Mouse (Mus musculus): ENCODE results near the gene Cdh13. TPM values are rescaled to one million over a fixed set of nuclear protein-coding genes. Genes with fewer than 3 reads are reported as not detected.
A peak's percentile ranks its signal among the peaks of the same experiment; 100 is the strongest.

The Cdh13 gene
- polyA plus RNA-seq, 1 experiment from 2014 or later: 101 TPM

DNA sequence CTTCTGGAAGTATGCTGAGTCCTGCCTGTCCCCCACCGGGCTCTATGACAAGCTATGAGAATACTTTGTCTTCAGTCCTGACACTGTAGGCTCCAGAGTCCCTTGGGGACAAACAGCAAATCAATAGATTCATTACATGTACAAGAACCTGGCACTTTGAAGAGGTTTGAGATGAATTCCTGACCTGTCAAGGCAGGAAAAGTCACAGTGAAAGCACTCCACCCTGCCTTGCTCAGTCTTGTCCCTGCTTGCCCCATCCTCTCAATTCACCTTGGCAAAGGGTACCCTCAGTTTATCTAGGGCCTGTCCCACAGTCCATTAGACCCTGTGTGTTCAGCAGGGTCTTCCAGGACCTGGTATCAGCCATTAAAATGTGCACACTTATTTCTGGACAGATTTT lies 11.0 kb upstream of the Cdh13 start:
- no peak overlapping the region for H3K9ac ChIP-seq (ENCODE audit: low read length)
- WGBS: 100% methylated on average over 1 of the region's 1 CpGs
- no peak overlapping the region for H3K4me3 ChIP-seq (ENCODE audit: low read depth, low read length)
- peaks cover 18% of the 10 kb centered on the region for H3K4me1 ChIP-seq (ENCODE audit: control insufficient read depth, insufficient read depth, low read length)
- H3K4me2 ChIP-seq (ENCODE audit: low read length): no peak overlapping the region
- ATAC-seq (no peak), DNase-seq (ENCODE audit: low spot score) (no peak)
- no peaks in the 10 kb centered on the region for H3K9me3 ChIP-seq (replicated peaks; ENCODE audit: control insufficient read depth, low read length)
- H3K27ac ChIP-seq (ENCODE audit: low read depth, low read length): no peak overlapping the region
- no peaks in the 10 kb centered on the region for H3K27me3 ChIP-seq (replicated peaks; ENCODE audit: control insufficient read depth, insufficient read depth, low read length)
- no peaks in the 10 kb centered on the region for H3K36me3 ChIP-seq (ENCODE audit: control insufficient read depth, insufficient read depth, low read length)

DNA sequence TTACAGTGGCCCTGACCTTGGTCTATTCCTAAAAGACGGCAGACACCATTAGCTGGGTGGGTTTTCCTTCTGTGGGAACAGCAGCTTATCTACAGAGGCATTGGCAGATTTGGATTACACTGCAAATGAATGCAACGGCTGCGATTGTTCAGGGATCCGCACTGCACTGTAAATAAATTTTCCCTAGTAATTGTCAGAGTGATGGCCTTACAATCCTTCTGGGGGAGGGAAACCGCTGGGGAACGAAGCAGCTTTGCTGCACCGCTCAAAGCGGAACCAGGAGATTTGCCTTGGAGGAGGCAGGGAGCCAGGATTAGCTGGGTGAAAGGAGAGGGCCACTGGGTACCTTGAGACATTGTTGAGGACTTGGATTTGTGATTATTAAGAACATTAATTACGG lies 9.3 kb upstream of the Cdh13 start:
- H3K27ac ChIP-seq (ENCODE audit: low read depth, low read length): no peak overlapping the region
- no peaks in the 10 kb centered on the region for H3K9me3 ChIP-seq (replicated peaks; ENCODE audit: control insufficient read depth, low read length)
- no peak overlapping the region for H3K4me3 ChIP-seq (ENCODE audit: low read depth, low read length)
- ATAC-seq (no peak), DNase-seq (ENCODE audit: low spot score) (peak; percentile 36)
- H3K9ac ChIP-seq (ENCODE audit: low read length): no peak overlapping the region
- no peaks in the 10 kb centered on the region for H3K36me3 ChIP-seq (ENCODE audit: control insufficient read depth, insufficient read depth, low read length)
- peaks cover 18% of the 10 kb centered on the region for H3K4me1 ChIP-seq (ENCODE audit: control insufficient read depth, insufficient read depth, low read length)
- no peaks in the 10 kb centered on the region for H3K27me3 ChIP-seq (replicated peaks; ENCODE audit: control insufficient read depth, insufficient read depth, low read length)
- WGBS: 34% methylated on average over 9 of the region's 9 CpGs
- no peak overlapping the region for H3K4me2 ChIP-seq (ENCODE audit: low read length)

DNA sequence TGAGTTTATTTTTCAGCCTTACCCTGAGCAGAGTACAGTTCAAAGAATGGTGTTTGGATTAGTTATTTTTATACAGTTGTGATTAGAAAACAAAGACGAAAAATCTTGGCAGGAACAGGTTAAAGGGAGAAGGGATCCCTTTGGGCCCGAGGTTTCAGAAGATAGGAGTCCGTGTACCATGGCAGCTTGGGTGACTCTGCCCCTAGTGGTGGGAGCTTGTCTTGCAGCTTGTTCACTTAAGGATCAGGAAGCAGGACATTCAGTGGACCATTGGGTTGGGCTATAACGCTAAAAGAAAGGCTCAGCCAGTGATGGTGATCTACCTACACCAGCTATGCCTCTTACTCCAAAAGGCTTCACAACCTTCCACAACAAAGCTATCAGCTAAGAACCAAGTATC lies 8.8 kb upstream of the Cdh13 start:
- H3K27me3 ChIP-seq (replicated peaks; ENCODE audit: control insufficient read depth, insufficient read depth, low read length): no peaks in the 10 kb centered on the region
- DNase-seq (ENCODE audit: low spot score): peak; percentile 84
- 10% methylated on average over 4 of the region's 4 CpGs for WGBS
- peaks cover 18% of the 10 kb centered on the region for H3K4me1 ChIP-seq (ENCODE audit: control insufficient read depth, insufficient read depth, low read length)
- no peak overlapping the region for H3K4me2 ChIP-seq (ENCODE audit: low read length)
- no peaks in the 10 kb centered on the region for H3K36me3 ChIP-seq (ENCODE audit: control insufficient read depth, insufficient read depth, low read length)
- no peak overlapping the region for H3K4me3 ChIP-seq (ENCODE audit: low read depth, low read length)
- no peak overlapping the region for H3K27ac ChIP-seq (ENCODE audit: low read depth, low read length)
- no peaks in the 10 kb centered on the region for H3K9me3 ChIP-seq (replicated peaks; ENCODE audit: control insufficient read depth, low read length)
- ATAC-seq: no peak
- no peak overlapping the region for H3K9ac ChIP-seq (ENCODE audit: low read length)

DNA sequence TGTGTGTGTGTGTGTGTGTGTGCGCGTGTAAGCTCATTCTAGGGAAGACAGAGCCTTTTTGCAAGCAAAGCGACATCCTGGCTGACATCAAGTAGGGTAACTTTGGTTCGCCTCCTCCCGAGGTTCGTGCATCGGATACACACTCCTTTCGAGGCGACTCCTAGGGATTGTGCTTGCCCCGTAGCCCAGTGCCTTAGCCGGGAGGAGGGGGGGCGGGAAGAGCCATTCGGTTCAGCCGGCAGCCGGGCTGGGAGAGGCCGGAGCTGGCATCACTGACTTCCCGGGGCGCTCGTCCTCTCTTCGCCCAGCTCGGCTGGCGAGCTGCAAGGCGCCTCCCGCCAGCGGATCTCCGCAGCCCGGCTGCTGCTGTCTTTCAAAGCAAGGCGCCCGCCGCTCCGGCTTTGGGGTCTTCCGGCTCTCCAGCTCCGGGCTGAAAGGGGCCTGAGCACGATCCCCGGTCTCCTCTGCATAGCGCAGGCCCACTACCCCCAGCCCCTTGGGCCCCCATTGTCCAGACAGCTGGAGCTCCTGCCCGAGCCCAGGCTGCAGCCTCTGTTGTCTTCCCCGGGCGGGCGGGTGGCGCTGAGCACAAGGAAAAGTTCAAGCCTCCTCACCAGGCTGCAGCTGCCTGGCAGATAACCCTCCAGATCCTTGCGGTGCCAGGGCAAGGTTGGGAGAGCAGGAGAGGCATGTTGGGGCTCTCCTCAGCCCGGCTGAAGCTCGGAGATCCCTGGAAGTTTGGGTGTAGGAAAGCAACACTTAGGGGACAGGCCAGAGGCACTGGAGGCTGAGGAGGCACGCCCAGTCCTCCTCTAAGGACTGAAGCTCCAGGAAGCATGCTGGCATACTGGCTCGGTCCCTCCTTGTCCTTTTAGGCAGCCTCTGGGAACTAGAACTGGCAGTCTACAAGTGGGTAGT lies 838 bp downstream of the Cdh13 start:
- 1% methylated on average over 45 of the region's 46 CpGs for WGBS
- no peaks in the 10 kb centered on the region for H3K9me3 ChIP-seq (replicated peaks; ENCODE audit: control insufficient read depth, low read length)
- ATAC-seq (peak; percentile 64), DNase-seq (ENCODE audit: low spot score) (peak; percentile 65)
- H3K9ac ChIP-seq (ENCODE audit: low read length): peak overlapping the region; percentile 84
- H3K4me3 ChIP-seq (ENCODE audit: low read depth, low read length): peak overlapping the region; percentile 51
- no peaks in the 10 kb centered on the region for H3K36me3 ChIP-seq (ENCODE audit: control insufficient read depth, insufficient read depth, low read length)
- H3K27ac ChIP-seq (ENCODE audit: low read depth, low read length): peak overlapping the region; percentile 65; the same call in 1 of the 2 replicates
- no peaks in the 10 kb centered on the region for H3K27me3 ChIP-seq (replicated peaks; ENCODE audit: control insufficient read depth, insufficient read depth, low read length)
- peak overlapping the region; percentile 90 for H3K4me2 ChIP-seq (ENCODE audit: low read length)
- peaks cover 7% of the 10 kb centered on the region for H3K4me1 ChIP-seq (ENCODE audit: control insufficient read depth, insufficient read depth, low read length)

DNA sequence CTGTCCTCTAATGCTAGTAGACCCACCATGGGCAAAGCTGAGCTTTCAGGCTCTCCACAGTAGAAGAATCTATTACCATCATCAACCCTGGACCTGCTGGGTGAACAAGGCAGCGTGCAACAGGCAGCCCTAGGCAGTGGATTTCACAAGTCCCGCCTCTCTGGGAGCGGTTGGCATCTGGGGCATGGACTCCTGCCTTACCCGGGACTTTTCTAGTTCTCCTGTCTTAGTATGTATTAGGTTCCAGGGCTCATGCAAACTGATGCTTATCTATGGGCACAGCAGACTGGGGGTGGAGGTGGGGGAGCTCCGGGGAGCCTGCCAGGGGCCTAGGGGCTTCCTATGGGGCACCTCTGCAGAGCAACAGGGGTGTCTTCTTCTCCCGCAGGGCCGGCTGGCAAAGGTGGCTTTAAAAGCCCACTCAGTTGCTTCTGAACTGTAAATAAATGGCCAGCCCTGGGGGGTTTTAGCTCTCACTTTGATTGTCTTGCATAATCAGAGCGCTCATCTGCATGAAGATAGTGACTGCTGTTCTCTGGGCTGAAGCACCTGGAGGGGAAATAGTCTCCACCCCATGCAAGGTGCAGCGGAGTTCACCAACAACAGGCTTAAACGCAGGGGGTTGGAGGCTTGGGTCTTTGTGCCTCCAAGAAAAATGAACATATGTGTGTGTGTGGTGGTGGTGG lies 2.2 kb downstream of the Cdh13 start:
- H3K4me3 ChIP-seq (ENCODE audit: low read depth, low read length): peak overlapping the region; percentile 51
- H3K4me1 ChIP-seq (ENCODE audit: control insufficient read depth, insufficient read depth, low read length): peaks cover 7% of the 10 kb centered on the region
- H3K4me2 ChIP-seq (ENCODE audit: low read length): peak overlapping the region; percentile 90
- no peak overlapping the region for H3K27ac ChIP-seq (ENCODE audit: low read depth, low read length)
- no peaks in the 10 kb centered on the region for H3K36me3 ChIP-seq (ENCODE audit: control insufficient read depth, insufficient read depth, low read length)
- 35% methylated on average over 10 of the region's 10 CpGs for whole genome bisulfite sequencing
- H3K27me3 ChIP-seq (replicated peaks; ENCODE audit: control insufficient read depth, insufficient read depth, low read length): no peaks in the 10 kb centered on the region
- no peaks in the 10 kb centered on the region for H3K9me3 ChIP-seq (replicated peaks; ENCODE audit: control insufficient read depth, low read length)
- H3K9ac ChIP-seq (ENCODE audit: low read length): peak overlapping the region; percentile 47; the same call in 1 of the 2 replicates
- DNase-seq (ENCODE audit: low spot score) (no peak), ATAC-seq (no peak)

DNA sequence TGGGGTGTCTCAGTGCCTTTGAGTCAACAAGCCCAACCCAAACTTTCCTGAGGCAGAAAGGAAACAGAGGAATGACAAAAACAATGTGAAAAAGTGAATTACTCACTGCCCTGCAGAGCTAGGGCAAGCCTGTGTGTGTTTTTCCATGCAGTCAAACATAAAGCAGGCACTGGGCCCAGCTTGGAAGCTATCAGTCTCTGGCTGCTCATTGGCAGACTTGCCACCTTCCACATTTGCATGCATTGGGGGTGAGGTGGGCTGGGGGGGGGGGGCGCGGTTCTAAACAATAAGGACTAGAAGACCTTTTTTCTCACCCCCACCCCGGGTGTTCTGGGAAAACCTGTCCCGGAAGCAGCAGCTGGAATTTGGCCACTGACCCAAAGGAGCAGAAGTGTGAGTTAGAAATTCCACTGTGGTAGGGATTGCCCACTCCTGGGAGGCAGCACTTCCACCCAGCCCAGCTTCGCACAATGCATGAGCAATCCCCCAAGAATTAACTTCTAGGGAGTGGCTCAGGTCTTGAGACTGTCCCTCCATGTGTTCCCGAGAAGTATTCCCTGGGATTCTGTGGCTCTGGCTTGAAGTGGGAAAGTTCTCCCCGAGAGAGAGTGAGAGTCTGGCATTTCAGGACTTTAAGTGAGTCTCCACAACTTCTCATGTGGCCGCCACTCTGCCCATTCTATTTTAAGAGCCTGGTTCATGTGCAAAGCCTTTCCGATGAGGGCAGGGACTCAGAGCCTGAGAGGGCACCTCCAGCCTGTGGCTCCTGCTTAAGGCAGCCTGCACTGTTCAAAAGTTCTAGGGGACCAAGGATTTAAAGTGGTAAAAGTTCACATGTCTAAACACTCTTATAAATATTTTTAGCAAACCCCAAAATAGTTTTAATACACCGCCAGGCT lies 3.0 kb downstream of the Cdh13 start:
- Histone ChIP-seq H3K9ac (ENCODE audit: low read length) (peak overlapping the region; percentile 13; the same call in 1 of the 2 replicates), H3K4me3 (ENCODE audit: low read depth, low read length) (peak overlapping the region; percentile 51), H3K27me3 (replicated peaks; ENCODE audit: control insufficient read depth, insufficient read depth, low read length) (no peaks in the 10 kb centered on the region), H3K9me3 (replicated peaks; ENCODE audit: control insufficient read depth, low read length) (no peaks in the 10 kb centered on the region), H3K27ac (ENCODE audit: low read depth, low read length) (no peak overlapping the region), H3K36me3 (ENCODE audit: control insufficient read depth, insufficient read depth, low read length) (no peaks in the 10 kb centered on the region), H3K4me1 (ENCODE audit: control insufficient read depth, insufficient read depth, low read length) (peaks cover 7% of the 10 kb centered on the region), H3K4me2 (ENCODE audit: low read length) (peak overlapping the region; percentile 90)
- no peak for ATAC-seq
- WGBS: 41% methylated on average over 10 of the region's 10 CpGs
- peak; percentile 46 for DNase-seq (ENCODE audit: low spot score)

DNA sequence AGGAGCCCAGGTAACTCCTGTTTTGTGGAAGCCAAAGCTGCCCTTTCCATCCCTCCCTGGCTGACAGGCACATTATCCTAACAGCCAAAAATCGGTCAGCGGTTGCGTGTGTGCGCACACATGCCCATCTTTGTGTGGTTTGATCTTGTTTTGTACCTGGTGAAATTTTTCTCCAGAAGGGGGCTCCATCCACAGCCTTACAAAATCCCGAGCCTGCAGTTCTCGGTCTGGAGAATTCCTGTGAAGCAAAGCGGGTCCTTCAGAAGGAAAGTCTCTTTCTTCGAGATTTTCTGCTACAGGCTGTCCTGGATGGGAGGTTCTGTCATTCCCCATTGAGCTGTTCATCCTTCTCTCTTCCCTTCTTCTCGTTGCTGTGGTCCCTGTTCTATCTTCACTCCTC lies 4.0 kb downstream of the Cdh13 start:
- peak; percentile 80 for DNase-seq (ENCODE audit: low spot score)
- no peak overlapping the region for H3K27ac ChIP-seq (ENCODE audit: low read depth, low read length)
- no peak overlapping the region for H3K4me2 ChIP-seq (ENCODE audit: low read length)
- H3K9ac ChIP-seq (ENCODE audit: low read length): no peak overlapping the region
- 43% methylated on average over 9 of the region's 9 CpGs for WGBS
- no peak overlapping the region for H3K4me3 ChIP-seq (ENCODE audit: low read depth, low read length)
- ATAC-seq: no peak
- H3K27me3 ChIP-seq (replicated peaks; ENCODE audit: control insufficient read depth, insufficient read depth, low read length): no peaks in the 10 kb centered on the region
- no peaks in the 10 kb centered on the region for H3K36me3 ChIP-seq (ENCODE audit: control insufficient read depth, insufficient read depth, low read length)
- H3K4me1 ChIP-seq (ENCODE audit: control insufficient read depth, insufficient read depth, low read length): peaks cover 7% of the 10 kb centered on the region
- H3K9me3 ChIP-seq (replicated peaks; ENCODE audit: control insufficient read depth, low read length): no peaks in the 10 kb centered on the region

DNA sequence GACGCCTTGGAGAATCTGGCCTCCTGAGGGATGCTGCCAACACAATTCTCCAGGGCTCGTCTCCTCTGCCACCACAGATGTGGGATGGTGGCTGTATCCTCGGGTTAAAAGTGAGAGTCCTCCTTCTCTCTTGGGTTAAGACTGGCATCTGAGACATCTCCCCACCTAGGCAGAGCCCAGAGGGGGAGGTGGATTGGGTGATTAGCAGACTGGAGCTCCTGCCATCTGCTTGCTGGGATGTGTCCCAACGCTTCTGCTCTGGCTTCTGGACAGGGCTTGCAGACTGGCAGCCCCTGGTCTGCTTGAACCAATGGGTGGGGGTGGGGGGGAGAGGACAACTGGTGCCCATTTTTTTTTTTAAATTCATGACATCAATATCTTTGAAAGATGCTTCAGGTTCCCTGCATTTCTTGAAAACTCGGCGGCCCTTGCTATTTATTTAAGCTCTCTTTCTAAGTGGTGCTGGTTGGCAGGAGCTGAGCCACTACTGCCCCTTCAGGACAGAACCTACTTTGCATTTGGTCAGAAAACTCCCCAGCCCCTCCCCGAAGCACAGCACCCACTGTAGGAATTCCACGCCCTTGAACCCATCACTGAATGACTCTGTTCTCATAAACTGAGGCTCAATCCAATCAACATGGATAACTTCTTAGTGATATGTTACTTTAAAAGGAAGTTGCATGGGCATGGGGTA lies 4.9 kb downstream of the Cdh13 start:
- Histone ChIP-seq H3K4me2 (ENCODE audit: low read length) (no peak overlapping the region), H3K27ac (ENCODE audit: low read depth, low read length) (no peak overlapping the region), H3K36me3 (ENCODE audit: control insufficient read depth, insufficient read depth, low read length) (no peaks in the 10 kb centered on the region), H3K4me1 (ENCODE audit: control insufficient read depth, insufficient read depth, low read length) (peaks cover 7% of the 10 kb centered on the region), H3K9me3 (replicated peaks; ENCODE audit: control insufficient read depth, low read length) (no peaks in the 10 kb centered on the region), H3K27me3 (replicated peaks; ENCODE audit: control insufficient read depth, insufficient read depth, low read length) (no peaks in the 10 kb centered on the region), H3K9ac (ENCODE audit: low read length) (no peak overlapping the region), H3K4me3 (ENCODE audit: low read depth, low read length) (no peak overlapping the region)
- 73% methylated on average over 8 of the region's 8 CpGs for WGBS
- no peak for ATAC-seq
- DNase-seq (ENCODE audit: low spot score): no peak

Measured in forebrain, embryonic 14.5 days (tissue).